Mouse (Mus musculus): Measurements from ENCODE around the gene Pgpep1l. TPM values are rescaled to one million over a fixed set of nuclear protein-coding genes. Genes with fewer than 3 reads are reported as not detected.
"Not testable (repeated sequence)": the region's sequence is repeated elsewhere in the genome, so short reads cannot be mapped to it uniquely, and the experiment has no call there.

The Pgpep1l gene
- total and polyA plus RNA-seq, 2 experiments from 2014 or later, result 0.18 to 1.2 TPM

GRCm38 (mm10) chr7:68286526-68287481 lies 22.8 kb upstream of the Pgpep1l start:
- TF ChIP-seq EP300 (IDR thresholded peaks at IDR 0.05; ENCODE audit: low read depth) (no peak), CTCF (IDR thresholded peaks at IDR 0.05; ENCODE audit: low read depth) (no peak)
- peak overlapping the region; percentile 47; the same call in 1 of the 2 replicates for H3K27ac ChIP-seq (ENCODE audit: low read depth)
- H3K4me2 ChIP-seq (ENCODE audit: low read depth, low read length), result no peak overlapping the region; the same call in 1 of the 2 replicates
- H3K9me3 ChIP-seq (replicated peaks; ENCODE audit: control insufficient read depth, low read length), result no peaks in the 10 kb centered on the region
- no peak overlapping the region for H3K9ac ChIP-seq (replicated peaks; ENCODE audit: low read depth, low read length)
- H3K27me3 ChIP-seq (ENCODE audit: control insufficient read depth, insufficient read depth, low read length), result no peaks in the 10 kb centered on the region
- WGBS, result 85% methylated on average over 24 of the region's 24 CpGs
- no peaks in the 10 kb centered on the region for H3K36me3 ChIP-seq (replicated peaks; ENCODE audit: control insufficient read depth, insufficient read depth, low read length)
- ATAC-seq (ENCODE audit: insufficient read depth, low read depth), result no peak
- no peaks in the 10 kb centered on the region for H3K4me1 ChIP-seq (ENCODE audit: control insufficient read depth, insufficient read depth)
- H3K4me3 ChIP-seq (ENCODE audit: low read depth, low read length), result no peak overlapping the region
- no peak for DNase-seq (ENCODE audit: low spot score)

- DNase-seq (ENCODE audit: low spot score) (no peak), ATAC-seq (ENCODE audit: insufficient read depth, low read depth) (no peak)
- WGBS, result 57% methylated on average over 8 of the region's 8 CpGs
- Histone ChIP-seq H3K36me3 (replicated peaks; ENCODE audit: control insufficient read depth, insufficient read depth, low read length) (no peaks in the 10 kb centered on the region), H3K27me3 (ENCODE audit: control insufficient read depth, insufficient read depth, low read length) (no peaks in the 10 kb centered on the region), H3K4me1 (ENCODE audit: control insufficient read depth, insufficient read depth) (no peaks in the 10 kb centered on the region), H3K9ac (replicated peaks; ENCODE audit: low read depth, low read length) (no peak overlapping the region), H3K9me3 (replicated peaks; ENCODE audit: control insufficient read depth, low read length) (no peaks in the 10 kb centered on the region), H3K27ac (ENCODE audit: low read depth) (peak overlapping the region; percentile 47; the same call in 1 of the 2 replicates), H3K4me3 (ENCODE audit: low read depth, low read length) (no peak overlapping the region), H3K4me2 (ENCODE audit: low read depth, low read length) (no peak overlapping the region)
- TF ChIP-seq EP300 (IDR thresholded peaks at IDR 0.05; ENCODE audit: low read depth), result no peak
- no peak for TF ChIP-seq CTCF (IDR thresholded peaks at IDR 0.05; ENCODE audit: low read depth)
Measured at GRCm38 (mm10) chr7:68285851-68286298, 21.8 kb upstream of the Pgpep1l start.

- Histone ChIP-seq H3K9ac (replicated peaks; ENCODE audit: low read depth, low read length) (no peak overlapping the region), H3K27me3 (ENCODE audit: control insufficient read depth, insufficient read depth, low read length) (no peaks in the 10 kb centered on the region), H3K4me1 (ENCODE audit: control insufficient read depth, insufficient read depth) (no peaks in the 10 kb centered on the region), H3K27ac (ENCODE audit: low read depth) (peak overlapping the region; percentile 25; the same call in 1 of the 2 replicates), H3K9me3 (replicated peaks; ENCODE audit: control insufficient read depth, low read length) (no peaks in the 10 kb centered on the region), H3K4me3 (ENCODE audit: low read depth, low read length) (no peak overlapping the region), H3K4me2 (ENCODE audit: low read depth, low read length) (no peak overlapping the region), H3K36me3 (replicated peaks; ENCODE audit: control insufficient read depth, insufficient read depth, low read length) (no peaks in the 10 kb centered on the region)
- ATAC-seq (ENCODE audit: insufficient read depth, low read depth) (no peak), DNase-seq (ENCODE audit: low spot score) (no peak)
- 84% methylated on average over 7 of the region's 7 CpGs for WGBS
- TF ChIP-seq CTCF (IDR thresholded peaks at IDR 0.05; ENCODE audit: low read depth) (no peak), EP300 (IDR thresholded peaks at IDR 0.05; ENCODE audit: low read depth) (no peak)
Measured at GRCm38 (mm10) chr7:68283776-68284175, 19.7 kb upstream of the Pgpep1l start.

- H3K36me3 ChIP-seq (replicated peaks; ENCODE audit: control insufficient read depth, insufficient read depth, low read length); H3K9ac ChIP-seq (replicated peaks; ENCODE audit: low read depth, low read length); H3K4me3 ChIP-seq (ENCODE audit: low read depth, low read length); H3K4me1 ChIP-seq (ENCODE audit: control insufficient read depth, insufficient read depth); ATAC-seq (ENCODE audit: insufficient read depth, low read depth); H3K27me3 ChIP-seq (ENCODE audit: control insufficient read depth, insufficient read depth, low read length); H3K27ac ChIP-seq (ENCODE audit: low read depth); H3K4me2 ChIP-seq (ENCODE audit: low read depth, low read length); DNase-seq (ENCODE audit: low spot score); H3K9me3 ChIP-seq (replicated peaks; ENCODE audit: control insufficient read depth, low read length): not testable (repeated sequence)
- 63% methylated on average over 4 of the region's 4 CpGs for whole genome bisulfite sequencing
Measured at GRCm38 (mm10) chr7:68283133-68283520, 19.1 kb upstream of the Pgpep1l start.

- Histone ChIP-seq H3K4me1 (ENCODE audit: control insufficient read depth, insufficient read depth) (no peaks in the 10 kb centered on the region), H3K27ac (ENCODE audit: low read depth) (no peak overlapping the region; the same call in 1 of the 2 replicates), H3K9ac (replicated peaks; ENCODE audit: low read depth, low read length) (no peak overlapping the region), H3K4me2 (ENCODE audit: low read depth, low read length) (no peak overlapping the region), H3K4me3 (ENCODE audit: low read depth, low read length) (no peak overlapping the region), H3K36me3 (replicated peaks; ENCODE audit: control insufficient read depth, insufficient read depth, low read length) (no peaks in the 10 kb centered on the region), H3K9me3 (replicated peaks; ENCODE audit: control insufficient read depth, low read length) (no peaks in the 10 kb centered on the region), H3K27me3 (ENCODE audit: control insufficient read depth, insufficient read depth, low read length) (no peaks in the 10 kb centered on the region)
- DNase-seq (ENCODE audit: low spot score) (no peak), ATAC-seq (ENCODE audit: insufficient read depth, low read depth) (no peak)
- TF ChIP-seq EP300 (IDR thresholded peaks at IDR 0.05; ENCODE audit: low read depth), result no peak
- no peak for TF ChIP-seq CTCF (IDR thresholded peaks at IDR 0.05; ENCODE audit: low read depth)
- WGBS, result 80% methylated on average over 22 of the region's 22 CpGs
Measured at GRCm38 (mm10) chr7:68282304-68283132, 18.5 kb upstream of the Pgpep1l start.

Data from heart, postnatal 0 days (tissue).